Mouse (Mus musculus): ENCODE measurements around the gene Hesx1.
"Not testable (repeated sequence)": the region's sequence is repeated elsewhere in the genome, so short reads cannot be mapped to it uniquely, and the experiment has no call there.

DNA sequence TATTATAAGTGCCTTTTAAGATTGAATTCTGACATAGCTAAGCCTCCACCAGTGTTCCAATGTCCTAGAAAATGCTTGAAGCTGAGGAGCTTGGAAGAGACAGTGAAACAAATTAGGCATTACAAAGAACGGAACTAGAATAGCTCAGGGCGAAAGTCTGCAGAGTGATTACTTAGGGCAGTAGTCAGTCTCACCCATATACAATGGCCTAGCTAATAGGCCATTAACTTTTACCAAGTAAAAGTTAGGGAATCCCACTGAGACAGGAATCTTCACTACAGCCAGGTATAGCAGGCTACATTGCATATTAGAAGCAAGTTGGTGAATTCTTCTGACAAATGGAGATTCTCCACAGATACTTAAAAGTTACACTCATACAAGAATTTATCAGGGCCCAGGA is 38.1 kb upstream of the Hesx1 start:
- not testable (repeated sequence) for TF ChIP-seq CTCF, EP300 (IDR thresholded peaks at IDR 0.05; ENCODE audit: low read depth)

All from heart, postnatal 0 days (tissue).